ENCODE assay signal across 20 mouse cellular contexts in genomic region chr13:91611909-91612308, GRCm38 (mm10).
DNase-seq lines count a peak whose midpoint lies in the region; ATAC-seq and TF ChIP-seq lines count a peak whose summit lies in the region.
"Had no signal": no experiment of that assay in that cellular context is flagged by ENCODE, and none has a peak within 500 bp of the region (broad histone marks: within the 10 kb centered on the region; RNA-seq: fewer than 3 reads in every experiment).

No protein-coding gene starts in this region.

- 0 out of 2 replicates have a peak overlapping the region, but pooled peaks have one; percentile 32 for H3K27ac ChIP-seq in intestine, embryonic 15.5 days
- no peak overlapping the region for H3K27ac ChIP-seq in intestine, postnatal 0 days (ENCODE audit: low read depth, low read length)
- H3K27ac ChIP-seq: embryonic facial prominence, embryonic 12.5 days; forebrain, embryonic 15.5 days; heart, adult 2 months had no signal

- peak; percentile 88 for DNase-seq in 416B (ENCODE audit: low read depth)
- no peak for DNase-seq in adrenal gland, postnatal 25 days
- no peak for DNase-seq in cerebellum, adult 9-11 months
- DNase-seq in spleen, postnatal 14 days (ENCODE audit: low spot score in 2 of 2) = no peak
- DNase-seq: adrenal gland, adult 8-10 months; cerebellum, adult 11-12 months; cerebellum, adult 9-10 months; cerebellum, postnatal 36 days; gastrocnemius, postnatal 36 days; heart, adult 2 months had no signal

- H3K36me3 ChIP-seq in intestine, embryonic 15.5 days = no peaks in the 10 kb centered on the region
- no peaks in the 10 kb centered on the region for H3K36me3 ChIP-seq in intestine, postnatal 0 days (ENCODE audit: control insufficient read depth, insufficient read depth)
- H3K36me3 ChIP-seq: embryonic facial prominence, embryonic 12.5 days; forebrain, embryonic 15.5 days; heart, embryonic 12.5 days had no signal

- no peak overlapping the region for H3K9ac ChIP-seq in intestine, embryonic 15.5 days
- no peak overlapping the region for H3K9ac ChIP-seq in intestine, postnatal 0 days (ENCODE audit: low read depth, low read length)
- H3K9ac ChIP-seq: embryonic facial prominence, embryonic 12.5 days; forebrain, embryonic 15.5 days; heart, embryonic 12.5 days had no signal

- no peaks in the 10 kb centered on the region for H3K9me3 ChIP-seq in intestine, embryonic 15.5 days
- H3K9me3 ChIP-seq in intestine, postnatal 0 days (ENCODE audit: control insufficient read depth) = no peaks in the 10 kb centered on the region
- H3K9me3 ChIP-seq: embryonic facial prominence, embryonic 12.5 days; forebrain, embryonic 15.5 days; heart, embryonic 12.5 days had no signal

- no peak for TF ChIP-seq CTCF in intestine, postnatal 0 days (IDR thresholded peaks at IDR 0.05; ENCODE audit: low read depth)

- H3K27me3 ChIP-seq in intestine, embryonic 15.5 days (replicated peaks) = no peaks in the 10 kb centered on the region
- no peaks in the 10 kb centered on the region for H3K27me3 ChIP-seq in intestine, postnatal 0 days (replicated peaks; ENCODE audit: control insufficient read depth, insufficient read depth, low read length)
- H3K27me3 ChIP-seq: CH12.LX; embryonic facial prominence, embryonic 12.5 days; forebrain, embryonic 15.5 days; heart, embryonic 12.5 days had no signal

- H3K4me3 ChIP-seq in intestine, embryonic 15.5 days (replicated peaks) = no peak overlapping the region
- no peak overlapping the region for H3K4me3 ChIP-seq in intestine, postnatal 0 days (ENCODE audit: low read depth, low read length)
- H3K4me3 ChIP-seq: embryonic facial prominence, embryonic 12.5 days; forebrain, embryonic 15.5 days; heart, adult 2 months; heart, embryonic 12.5 days had no signal

- ATAC-seq in intestine, embryonic 15.5 days = peak; percentile 60
- ATAC-seq in intestine, postnatal 0 days = no peak
- ATAC-seq in common myeloid progenitor, adult 5-6 weeks (replicated peaks; ENCODE audit: low read depth, poor library complexity, severe bottlenecking) = peak; percentile 97
- ATAC-seq in megakaryocyte, adult 5-6 weeks (ENCODE audit: poor library complexity, severe bottlenecking) = peak; percentile 95
- ATAC-seq: forebrain, embryonic 15.5 days; hindbrain, embryonic 16.5 days; inflammation-experienced regulatory T-cells, adult 6 months had no signal

- 69% methylated on average over 3 of the region's 3 CpGs for WGBS in intestine, embryonic 15.5 days
- 41% methylated on average over 3 of the region's 3 CpGs for WGBS in intestine, postnatal 0 days

- no peaks in the 10 kb centered on the region for H3K4me1 ChIP-seq in intestine, embryonic 15.5 days (replicated peaks)
- 0 out of 2 replicates have a peak, but pooled peaks cover 3% of the 10 kb centered on the region for H3K4me1 ChIP-seq in intestine, postnatal 0 days (replicated peaks; ENCODE audit: control insufficient read depth, insufficient read depth, low read length)
- H3K4me1 ChIP-seq: embryonic facial prominence, embryonic 12.5 days; heart, embryonic 12.5 days had no signal

- H3K4me2 ChIP-seq in intestine, embryonic 15.5 days (replicated peaks) = no peak overlapping the region
- no peak overlapping the region; the same call in 1 of the 2 replicates for H3K4me2 ChIP-seq in intestine, postnatal 0 days (replicated peaks; ENCODE audit: low read depth)
- H3K4me2 ChIP-seq: embryonic facial prominence, embryonic 12.5 days; forebrain, embryonic 15.5 days; heart, embryonic 12.5 days had no signal
